Comparison of ENCODE assay signal across 13 mouse cellular contexts in genomic region chr17:88214746-88215145, GRCm38 (mm10).
DNase-seq lines count a peak whose midpoint lies in the region; ATAC-seq lines count a peak whose summit lies in the region.
"Had no signal": no experiment of that assay in that cellular context is flagged by ENCODE, and none has a peak within 500 bp of the region (broad histone marks: within the 10 kb centered on the region; RNA-seq: fewer than 3 reads in every experiment).

No protein-coding gene starts in this region.

- 84% methylated on average over 9 of the region's 9 CpGs for WGBS in heart, embryonic 10.5 days
- 93% methylated on average over 9 of the region's 9 CpGs for WGBS in hindbrain, embryonic 13.5 days

- ATAC-seq in hindbrain, embryonic 13.5 days (ENCODE audit: low FRiP score) = no peak
- ATAC-seq: forebrain, embryonic 15.5 days had no signal

- no peak overlapping the region for H3K9ac ChIP-seq in hindbrain, embryonic 13.5 days
- H3K9ac ChIP-seq: embryonic facial prominence, embryonic 12.5 days; forebrain, embryonic 15.5 days had no signal

- no peaks in the 10 kb centered on the region for H3K27me3 ChIP-seq in heart, embryonic 10.5 days (ENCODE audit: insufficient read depth, poor library complexity, severe bottlenecking)
- no peaks in the 10 kb centered on the region for H3K27me3 ChIP-seq in hindbrain, embryonic 13.5 days
- H3K27me3 ChIP-seq: embryonic facial prominence, embryonic 12.5 days; forebrain, embryonic 15.5 days had no signal

- H3K9me3 ChIP-seq in heart, embryonic 10.5 days = no peaks in the 10 kb centered on the region
- no peaks in the 10 kb centered on the region for H3K9me3 ChIP-seq in hindbrain, embryonic 13.5 days
- H3K9me3 ChIP-seq: embryonic facial prominence, embryonic 12.5 days; forebrain, embryonic 15.5 days had no signal

- H3K27ac ChIP-seq in heart, embryonic 10.5 days = no peak overlapping the region
- no peak overlapping the region for H3K27ac ChIP-seq in hindbrain, embryonic 13.5 days
- H3K27ac ChIP-seq: embryonic facial prominence, embryonic 12.5 days; forebrain, embryonic 15.5 days had no signal

- intact Hi-C loops in heart, postnatal 25 days (cut with DNase I) = no loop called here

- H3K4me3 ChIP-seq in heart, embryonic 10.5 days = no peak overlapping the region
- H3K4me3 ChIP-seq in hindbrain, embryonic 13.5 days = no peak overlapping the region
- H3K4me3 ChIP-seq: embryonic facial prominence, embryonic 12.5 days; forebrain, embryonic 15.5 days had no signal

- DNase-seq in heart, adult 8-10 months (ENCODE audit: low spot score) = peak; percentile 18
- no peak for DNase-seq in heart, embryonic 10.5 days (ENCODE audit: low spot score)
- DNase-seq in adipocyte (ENCODE audit: low spot score) = peak; percentile 33
- peak; percentile 38 to 63 for DNase-seq in adrenal gland, postnatal 36 days
- peak; percentile 15 for DNase-seq in heart, postnatal 25 days (ENCODE audit: low spot score)
- no peak for DNase-seq in spleen, postnatal 36 days (ENCODE audit: low spot score in 2 of 2)
- DNase-seq in cerebellum, postnatal 25 days = no peak
- DNase-seq: kidney, postnatal 10 days; thymus, postnatal 14 days had no signal

- no peak overlapping the region for H3K4me2 ChIP-seq in hindbrain, embryonic 13.5 days
- H3K4me2 ChIP-seq: embryonic facial prominence, embryonic 12.5 days; forebrain, embryonic 15.5 days; liver, embryonic 11.5 days had no signal

- H3K4me1 ChIP-seq in heart, embryonic 10.5 days = no peaks in the 10 kb centered on the region
- no peaks in the 10 kb centered on the region for H3K4me1 ChIP-seq in hindbrain, embryonic 13.5 days (replicated peaks)
- H3K4me1 ChIP-seq: embryonic facial prominence, embryonic 12.5 days; forebrain, embryonic 15.5 days had no signal

- H3K36me3 ChIP-seq in heart, embryonic 10.5 days = no peaks in the 10 kb centered on the region
- no peaks in the 10 kb centered on the region for H3K36me3 ChIP-seq in hindbrain, embryonic 13.5 days
- H3K36me3 ChIP-seq: embryonic facial prominence, embryonic 12.5 days; forebrain, embryonic 15.5 days had no signal

Comparison
In these comparisons a context has a peak if more than half of its experiments do, and no peak if none do; other contexts are left out.
1. DNase-seq: peak in heart, adult 8-10 months (single experiment), adipocyte (single experiment), adrenal gland, postnatal 36 days (2 of 2) and heart, postnatal 25 days (single experiment); none in heart, embryonic 10.5 days (single experiment), spleen, postnatal 36 days (0 of 2) and cerebellum, postnatal 25 days (0 of 2).